Mouse (Mus musculus) CH12.LX (cell line): ENCODE measurements around the gene Adam10.

Experiments
- CTCF ChIP-seq, 2 experiments: IDR thresholded peaks in 1 of 2; conservative IDR thresholded peaks in 1 of 2; 2 replicates each; pipeline ENCODE4 v1.5.1; 2011 to 2012; ENCODE audit warnings: low read depth in 2 of 2, low read length in 2 of 2, improper control_type of control experiment in 1 of 2, inconsistent platforms in 1 of 2, mild to moderate bottlenecking in 1 of 2, moderate library complexity in 1 of 2
- E2F4 ChIP-seq: IDR thresholded peaks from 2 replicates; pipeline ENCODE4 v1.6.1; 2011; ENCODE audit warnings: low read depth, low read length, improper control_type of control experiment; ENCODE audit not compliant: insufficient replicate concordance
- MXI1 ChIP-seq: IDR thresholded peaks from 2 replicates; pipeline ENCODE4 v1.6.1; 2011; ENCODE audit warnings: mild to moderate bottlenecking, low read depth, low read length, improper control_type of control experiment
- MYC ChIP-seq: IDR thresholded peaks from 2 replicates; pipeline ENCODE4 v1.6.1; 2011; ENCODE audit warnings: low read depth, mild to moderate bottlenecking, improper control_type of control experiment, low read length
- POLR2A ChIP-seq: IDR thresholded peaks from 2 replicates; pipeline ENCODE4 v1.6.1; 2011; ENCODE audit warnings: low read depth, mild to moderate bottlenecking, improper control_type of control experiment, low read length
- RCOR1 ChIP-seq: conservative IDR thresholded peaks from 2 replicates; pipeline ENCODE4 v1.6.1; 2012; ENCODE audit warnings: low read depth, mild to moderate bottlenecking, inconsistent platforms, low read length, improper control_type of control experiment
- USF2 ChIP-seq: conservative IDR thresholded peaks from 2 replicates; pipeline ENCODE4 v1.6.1; 2011; ENCODE audit warnings: low read depth, low read length, improper control_type of control experiment
- ZMIZ1 ChIP-seq: IDR thresholded peaks from 2 replicates; pipeline ENCODE4 v1.6.1; 2012; ENCODE audit warnings: low read depth, mild to moderate bottlenecking, inconsistent platforms, low read length, improper control_type of control experiment

DNA sequence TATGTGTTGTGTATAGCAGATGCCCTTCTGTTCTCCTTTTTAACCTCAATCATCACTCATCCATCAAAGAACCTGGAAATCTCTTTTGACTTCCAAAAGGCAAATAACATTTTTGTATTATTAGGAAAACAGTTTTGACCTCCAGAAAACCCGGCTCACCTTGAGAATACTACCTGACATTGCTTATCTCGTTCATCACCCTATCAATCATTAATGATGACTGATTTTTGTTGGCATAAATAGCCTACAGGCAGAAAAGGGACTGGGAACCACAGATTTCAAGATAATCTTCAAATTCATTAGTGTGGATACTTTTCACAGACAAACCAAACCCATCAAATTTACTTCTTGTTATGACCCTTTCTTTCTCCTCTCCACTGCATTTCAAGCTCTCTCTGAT is 24.9 kb upstream of the Adam10 start:
- TF ChIP-seq CTCF (conservative IDR thresholded peaks at IDR 0.05 in 1 of 2, IDR thresholded peaks at IDR 0.05 in 1 of 2; ENCODE audit: low read depth in 2 of 2, low read length in 2 of 2) (no peak), RCOR1 (no peak), MYC (no peak), USF2 (no peak), E2F4 (no peak), MXI1 (no peak), ZMIZ1 (no peak), POLR2A (no peak)
